Mouse (Mus musculus): ENCODE measurements at regions not wholly inside any gene's neighbourhood (a gene's known extent, or its start where the extent isn't known, plus 50 kb on each side); places are given as distances from the start of the nearest gene placed in this dataset.

DNA sequence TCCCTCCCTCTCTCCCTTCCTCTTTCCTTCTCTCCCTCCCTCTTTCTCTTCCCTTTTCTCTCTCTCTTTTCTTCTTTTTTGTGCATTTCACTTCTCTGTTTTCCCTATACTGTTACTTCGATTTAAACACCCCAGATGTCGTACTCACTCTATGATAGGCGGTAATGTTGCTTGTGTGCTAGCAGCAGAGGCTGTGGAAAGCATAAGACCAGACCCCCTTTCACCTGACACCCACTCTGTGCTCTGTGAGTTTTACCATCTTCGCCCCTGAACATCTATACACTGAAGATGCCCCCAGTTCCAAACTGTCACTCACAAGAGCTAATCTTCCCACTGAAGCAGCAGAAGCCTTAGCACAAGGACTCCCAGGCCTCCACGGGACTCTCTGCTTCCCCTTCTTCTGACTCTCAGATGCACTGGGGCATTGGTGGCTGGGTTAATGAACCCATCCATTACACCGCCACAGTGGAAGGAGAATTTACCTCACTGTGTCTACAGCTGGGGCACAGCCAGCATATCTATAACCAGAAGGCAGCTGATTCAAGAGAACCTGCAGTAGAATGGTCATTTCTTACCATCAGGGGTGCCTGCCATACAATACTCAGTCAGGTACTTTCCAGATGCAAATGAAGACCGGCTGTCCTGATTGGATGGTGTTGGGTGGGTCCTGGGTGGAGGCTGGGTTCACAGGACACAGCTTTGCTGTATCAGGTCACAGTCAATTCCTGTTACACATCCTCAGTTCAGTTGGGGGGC is 194.0 kb upstream of the Runx1 start:
- DNase-seq (ENCODE audit: low read depth, low spot score), result no peak

DNA sequence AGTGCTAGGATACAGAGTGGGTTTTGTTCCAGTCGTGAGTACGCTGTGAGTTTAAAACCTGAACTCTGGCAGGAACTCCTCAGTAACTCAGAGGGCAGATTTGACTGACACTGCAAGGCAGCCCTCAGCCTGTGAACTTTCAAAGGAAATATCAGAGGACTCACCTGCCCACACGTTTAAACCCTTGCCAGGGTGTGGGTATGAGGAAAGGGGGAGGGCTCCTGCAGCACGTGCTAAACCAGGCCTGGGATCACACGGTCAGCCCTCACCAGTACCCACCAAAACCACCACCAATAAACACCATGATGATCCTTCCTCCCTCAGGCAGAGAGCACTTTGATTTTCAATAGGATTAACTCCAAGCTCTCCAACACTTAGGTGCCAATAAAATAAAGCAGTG is 192.8 kb upstream of the Runx1 start:
- DNase-seq (ENCODE audit: low read depth, low spot score), result no peak

DNA sequence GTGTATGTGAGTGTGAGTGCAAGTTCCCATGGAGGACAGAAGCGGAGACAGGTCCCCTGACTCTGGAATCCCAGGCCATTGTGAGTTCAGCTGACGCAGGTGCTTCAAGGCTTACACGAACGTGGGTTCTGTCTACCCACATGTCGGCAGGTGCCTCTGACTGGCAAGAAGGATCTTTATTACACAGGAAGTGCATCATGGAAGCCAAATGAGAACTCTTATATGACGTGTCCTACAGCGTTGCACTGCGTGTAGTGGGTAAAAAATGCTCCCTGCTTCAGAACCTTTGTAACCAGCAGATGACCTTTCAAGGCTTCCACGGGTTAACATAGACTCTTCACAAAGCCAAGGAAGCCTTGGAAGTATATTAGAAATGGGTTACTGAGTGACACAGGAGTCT is 191.1 kb upstream of the Runx1 start:
- DNase-seq (ENCODE audit: low read depth, low spot score), result no peak

DNA sequence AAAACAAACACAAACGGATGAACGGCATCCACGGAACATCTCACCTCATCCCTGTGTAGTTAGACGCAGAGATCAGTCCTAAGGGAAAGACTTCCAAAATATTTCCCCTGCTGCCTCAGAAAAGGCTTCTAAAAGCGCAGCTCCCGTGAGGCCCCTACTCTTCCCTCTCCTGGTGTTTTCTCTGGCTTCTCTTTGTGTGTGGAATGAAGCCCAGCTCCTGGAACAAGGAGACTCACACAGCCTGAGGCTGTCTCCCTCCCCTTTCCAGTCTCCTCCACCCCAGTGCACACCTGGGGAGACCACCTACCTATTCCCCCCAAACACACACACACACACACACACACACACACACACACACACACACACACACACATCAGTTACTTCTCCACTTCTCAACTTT is 189.7 kb upstream of the Runx1 start:
- no peak for DNase-seq (ENCODE audit: low read depth, low spot score)

DNA sequence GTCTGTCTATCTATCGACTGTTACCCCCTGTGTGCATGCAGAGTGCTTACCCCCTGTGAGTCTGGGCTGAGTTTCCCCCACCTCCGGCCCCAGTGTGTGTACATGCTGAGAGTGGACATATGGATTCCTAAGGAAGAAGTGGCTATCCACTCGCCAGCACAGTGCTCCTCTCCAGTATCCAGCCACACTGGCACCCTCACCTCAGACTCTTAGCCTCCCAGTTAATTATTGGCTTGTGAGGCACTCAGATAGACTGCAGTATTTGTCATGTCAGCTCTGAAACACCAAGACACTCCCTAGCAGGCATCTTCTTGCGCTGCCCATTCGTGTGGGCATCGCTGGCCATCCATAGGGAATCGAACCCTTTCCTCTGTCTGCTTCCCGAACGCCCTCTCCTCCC is 189.0 kb upstream of the Runx1 start:
- DNase-seq (ENCODE audit: low read depth, low spot score), result no peak

DNA sequence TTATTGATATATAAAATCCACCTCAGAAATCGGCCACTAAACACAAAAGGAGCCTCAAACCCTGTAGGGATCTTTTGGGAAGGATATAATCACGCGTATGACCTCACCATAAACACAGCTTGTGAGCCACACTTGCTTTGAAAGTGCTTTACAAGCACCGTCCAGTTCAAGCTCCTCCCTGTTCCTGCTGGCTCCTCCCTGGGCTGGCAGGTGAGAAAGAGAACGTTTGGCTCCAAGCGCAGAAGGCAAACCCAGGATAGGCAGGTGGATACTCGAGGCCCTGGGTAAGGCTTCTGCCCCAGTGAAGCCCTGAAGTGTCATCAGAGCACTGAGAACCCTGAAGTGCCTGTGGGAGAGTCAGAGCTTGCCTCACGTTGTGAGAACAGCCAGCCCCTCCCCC is 187.9 kb upstream of the Runx1 start:
- no peak for DNase-seq (ENCODE audit: low read depth, low spot score)

DNA sequence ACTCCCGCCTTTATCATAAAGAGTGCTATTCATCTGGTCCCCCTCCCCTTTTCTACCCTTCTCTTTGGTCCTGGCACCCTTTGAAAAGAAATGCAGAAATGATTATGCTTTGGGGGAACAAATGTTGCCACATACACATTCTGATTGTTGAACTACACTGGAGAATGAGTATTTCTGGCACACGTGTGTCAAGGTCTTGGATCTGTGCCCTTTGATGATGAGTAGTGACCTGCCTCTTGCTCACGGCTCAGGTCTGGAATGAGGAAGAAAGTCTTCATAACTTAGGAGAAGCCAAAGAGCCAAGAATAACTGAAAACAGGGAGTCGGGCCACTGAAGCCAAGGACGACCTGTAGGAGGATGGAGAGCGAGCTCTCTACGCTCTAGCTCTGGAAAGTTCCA is 187.3 kb upstream of the Runx1 start:
- no peak for DNase-seq (ENCODE audit: low read depth, low spot score)

DNA sequence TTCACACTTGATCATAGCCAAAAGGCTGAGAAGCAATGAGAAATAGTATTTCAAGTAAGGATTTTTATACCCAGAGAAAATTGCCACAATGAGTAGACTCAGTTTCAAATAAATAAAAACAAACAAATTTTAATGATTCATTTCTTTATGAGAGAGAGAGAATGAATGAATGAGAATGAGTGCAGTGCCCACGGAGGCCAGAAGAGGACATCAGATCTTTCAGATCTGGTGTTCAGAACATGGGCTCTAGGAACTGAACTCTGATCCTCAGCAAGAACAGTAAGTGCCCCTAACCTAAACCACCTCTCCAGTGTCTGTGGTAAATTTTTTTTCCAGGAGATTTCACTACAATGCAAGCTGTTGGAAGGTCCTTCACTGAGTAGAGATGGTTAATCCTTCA is 185.5 kb upstream of the Runx1 start:
- DNase-seq (ENCODE audit: low read depth, low spot score), result no peak

DNA sequence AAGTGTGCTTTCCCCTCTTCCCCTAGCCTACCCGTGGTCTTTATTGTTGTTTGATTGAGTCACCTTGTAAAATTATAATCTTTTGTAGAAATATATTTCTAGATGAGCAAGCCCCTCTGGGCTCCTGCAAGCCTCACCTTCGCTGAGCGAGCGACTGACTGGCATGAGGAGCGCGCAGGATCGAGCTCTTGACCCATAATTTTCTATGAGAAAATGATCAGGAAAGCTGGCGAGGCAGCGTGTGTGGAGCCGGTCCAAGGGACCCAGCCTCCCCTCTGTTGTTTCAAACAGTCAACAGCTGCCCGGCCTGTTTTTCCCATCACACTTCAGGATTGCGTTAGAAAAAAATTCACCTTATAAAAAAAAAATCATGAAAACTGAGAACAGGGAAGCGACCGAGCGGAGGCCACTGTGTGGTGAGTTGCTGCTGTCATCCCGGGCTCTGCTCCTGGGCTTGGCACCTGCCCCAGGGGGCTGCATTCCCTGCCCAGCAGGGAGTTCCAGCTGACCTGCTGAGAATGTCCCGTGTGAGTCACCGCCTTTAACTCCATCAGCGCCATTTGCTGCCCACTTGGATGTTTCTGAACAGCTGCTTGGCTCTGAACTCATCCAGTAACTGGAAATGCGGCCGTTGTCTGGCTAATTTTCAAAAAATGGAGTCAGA is 180.5 kb upstream of the Runx1 start:
- no peak for DNase-seq (ENCODE audit: low read depth, low spot score)

DNA sequence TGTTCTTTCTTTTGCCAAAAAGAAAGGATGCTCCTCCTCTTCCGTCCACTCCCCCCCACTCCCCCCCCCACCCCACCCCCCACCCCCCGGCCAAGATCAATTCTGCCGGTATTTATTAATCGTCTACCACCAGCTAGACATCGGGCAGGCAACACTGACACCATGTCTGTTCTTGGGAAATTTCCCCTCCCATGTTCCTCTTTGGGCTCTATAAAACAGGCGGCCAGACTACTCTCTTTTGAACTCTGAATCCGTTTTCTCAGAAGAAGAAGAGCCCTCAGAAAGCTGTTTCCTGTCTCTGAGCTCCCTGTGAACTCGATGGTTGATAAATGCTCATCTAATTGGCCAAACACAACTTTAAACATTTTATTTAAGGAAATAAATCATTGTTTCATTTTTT is 179.5 kb upstream of the Runx1 start:
- DNase-seq (ENCODE audit: low read depth, low spot score), result no peak

DNA sequence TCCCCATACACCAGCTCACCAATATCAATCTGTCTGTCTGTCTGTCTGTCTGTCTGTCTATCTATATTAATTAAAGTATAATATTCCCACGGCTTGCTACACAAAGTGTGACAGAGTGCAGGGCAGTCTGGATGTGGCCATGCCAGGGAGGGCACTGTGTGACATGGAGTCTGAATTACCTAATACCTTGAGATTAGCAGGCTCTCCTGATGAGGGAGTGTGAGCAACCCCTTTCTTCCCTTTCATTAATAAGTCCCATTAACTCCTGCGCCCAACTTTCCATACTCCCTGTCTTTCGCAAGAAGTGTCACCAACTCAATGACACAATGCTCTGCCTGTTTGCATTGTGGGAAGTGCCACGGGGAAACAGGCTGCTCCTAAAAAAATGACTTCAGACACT is 177.9 kb upstream of the Runx1 start:
- no peak for DNase-seq (ENCODE audit: low read depth, low spot score)

DNA sequence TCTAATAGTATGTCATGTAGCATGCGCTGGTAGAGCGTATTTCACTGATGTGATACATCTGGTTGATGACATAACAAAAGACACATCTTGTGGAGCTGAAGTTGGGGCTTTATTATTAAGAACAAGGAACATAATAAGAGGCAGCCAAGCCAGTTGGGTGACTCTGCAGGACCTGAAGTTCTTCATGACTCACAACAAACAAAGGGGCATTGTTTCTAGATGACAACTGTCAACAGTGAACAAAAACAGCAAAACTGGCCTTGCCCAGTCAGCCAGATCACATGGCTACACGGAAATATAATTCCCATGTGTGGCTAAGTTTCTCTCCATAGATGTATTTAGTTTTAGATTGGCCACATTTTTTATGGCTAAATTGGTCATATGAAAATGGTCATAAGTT is 172.7 kb upstream of the Runx1 start:
- peak; percentile 26 for DNase-seq (ENCODE audit: low read depth, low spot score)

DNA sequence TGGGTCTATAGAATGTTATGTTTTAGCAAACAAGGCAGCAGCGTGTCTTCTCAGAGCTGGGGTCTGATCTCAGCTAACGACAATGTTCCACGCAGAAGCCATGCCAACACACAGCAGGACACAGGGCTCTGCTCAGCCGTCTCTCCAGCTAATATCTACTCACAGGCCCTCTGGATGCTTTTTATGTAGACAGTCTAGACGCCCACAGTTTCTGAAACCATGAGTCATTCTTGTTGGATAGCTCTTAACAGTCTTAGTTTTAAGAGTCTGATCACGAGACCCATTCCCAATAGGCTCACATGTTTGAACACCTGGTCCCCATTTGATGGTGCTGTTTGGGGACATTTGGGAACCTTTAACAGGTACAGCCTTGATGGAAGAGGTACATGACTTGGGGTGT is 171.7 kb upstream of the Runx1 start:
- DNase-seq (ENCODE audit: low read depth, low spot score), result peak; percentile 82

DNA sequence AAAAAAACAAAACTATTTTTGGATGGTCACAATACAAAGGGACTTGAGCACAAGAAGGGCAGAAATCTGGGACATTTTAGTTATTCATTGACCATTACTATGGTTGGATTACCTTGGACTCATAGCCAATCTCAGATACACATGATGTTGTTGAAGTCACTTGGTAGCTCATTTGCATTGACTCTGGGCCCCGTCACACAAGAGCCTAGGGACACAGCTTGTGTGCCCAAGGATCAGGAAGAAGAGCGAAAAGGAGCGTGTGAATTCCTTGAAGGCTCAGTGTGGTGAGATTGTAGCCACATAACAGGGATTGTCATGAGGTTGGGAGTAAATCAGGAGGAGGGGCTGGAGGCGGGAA is 170.0 kb upstream of the Runx1 start:
- no peak for DNase-seq (ENCODE audit: low read depth, low spot score)

DNA sequence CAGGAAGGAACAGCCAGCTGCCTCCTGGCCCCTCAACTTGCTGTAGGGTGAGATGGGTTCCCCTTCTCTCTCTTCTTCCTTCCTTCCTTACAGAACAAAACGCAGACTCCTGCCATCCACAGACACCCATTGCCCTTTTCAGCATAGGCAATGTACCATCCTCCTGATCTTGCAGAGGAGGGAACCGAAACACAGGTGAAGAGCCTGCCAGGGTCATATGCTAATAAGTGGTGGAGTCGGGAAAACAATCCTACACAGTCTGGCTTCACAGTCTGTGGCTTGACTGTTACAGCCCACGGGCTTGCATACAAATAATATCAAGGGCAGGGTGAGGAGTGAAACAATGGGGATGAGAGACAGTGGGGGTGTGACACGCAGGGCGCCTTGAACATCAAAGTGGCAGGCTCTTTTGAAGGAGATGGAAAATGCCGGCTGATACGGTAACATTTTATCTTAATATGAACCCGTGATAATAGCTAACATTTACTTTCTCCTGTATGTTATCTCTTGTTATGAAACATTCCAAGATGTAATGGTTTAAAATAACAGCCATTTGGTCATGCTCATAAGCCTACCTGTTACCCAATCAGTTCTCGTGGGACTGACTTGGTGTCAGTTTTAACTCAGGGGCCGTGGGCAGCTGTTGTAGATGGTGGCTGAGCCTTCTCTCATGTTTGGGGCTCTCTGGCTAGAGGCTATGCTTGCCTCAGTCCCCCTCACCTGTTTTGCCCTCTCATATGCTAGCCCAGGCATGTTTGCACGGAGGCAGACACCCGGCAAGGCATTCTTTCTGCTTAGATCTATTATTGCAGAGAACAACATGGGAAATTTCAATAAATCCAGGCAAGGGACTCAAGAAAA is 169.4 kb upstream of the Runx1 start:
- DNase-seq (ENCODE audit: low read depth, low spot score), result no peak

DNA sequence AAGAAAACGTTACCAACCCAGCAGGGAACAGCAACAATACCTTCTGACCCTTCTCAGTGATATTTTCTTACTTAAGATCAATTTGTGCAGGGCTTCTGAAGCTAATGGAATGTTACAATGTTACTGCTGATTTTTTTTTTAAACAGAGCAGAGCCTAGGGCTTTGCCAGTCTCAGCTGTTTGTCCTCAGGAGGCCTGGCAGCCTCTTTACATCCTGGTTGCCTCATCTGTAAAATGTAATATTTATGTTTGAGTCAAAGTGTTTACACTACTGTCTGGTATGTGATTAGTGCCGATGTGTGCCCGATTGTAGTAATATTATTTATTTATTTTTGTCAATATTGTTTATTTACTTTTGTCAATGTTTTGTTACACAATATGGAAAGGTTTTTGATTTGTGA is 166.9 kb upstream of the Runx1 start:
- DNase-seq (ENCODE audit: low read depth, low spot score), result no peak

DNA sequence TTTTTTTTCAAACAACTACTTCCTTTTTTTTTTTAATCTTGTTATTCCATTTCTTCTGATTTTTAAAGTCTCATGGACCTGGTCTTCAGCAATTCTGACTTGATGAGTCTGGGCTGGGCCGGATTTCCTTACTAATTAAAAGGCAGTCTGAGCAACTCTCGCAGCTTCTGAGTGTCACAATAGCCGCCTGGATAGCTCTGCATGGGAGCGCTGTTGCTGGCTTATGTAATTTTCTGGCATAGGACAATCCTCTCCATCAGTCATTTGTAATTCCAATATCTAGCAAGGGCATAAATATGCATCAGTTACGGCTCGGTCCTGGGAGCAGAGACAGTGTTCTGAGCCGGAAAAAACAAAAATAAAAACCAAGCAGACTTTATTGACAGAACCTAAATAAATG is 165.5 kb upstream of the Runx1 start:
- DNase-seq (ENCODE audit: low read depth, low spot score), result peak; percentile 81

DNA sequence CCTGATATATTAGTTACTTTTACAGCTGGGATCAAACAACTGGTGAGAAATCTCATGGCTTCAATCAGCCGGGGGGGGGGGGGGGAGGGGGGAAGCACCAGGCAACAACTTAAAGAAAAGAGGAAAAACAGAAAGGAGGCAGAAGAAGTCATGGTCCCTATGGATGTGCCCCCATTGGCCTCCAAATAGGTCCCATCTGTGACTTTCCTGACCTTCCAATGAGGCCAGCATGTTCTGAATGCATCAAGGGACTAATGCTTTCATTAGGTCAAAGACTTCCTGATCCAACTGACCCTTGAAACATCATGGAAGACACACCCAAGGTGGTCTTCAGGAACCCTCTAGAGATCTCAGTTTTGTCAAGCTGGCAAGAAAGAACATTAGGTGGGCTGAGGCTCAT is 162.5 kb upstream of the Runx1 start:
- no peak for DNase-seq (ENCODE audit: low read depth, low spot score)

DNA sequence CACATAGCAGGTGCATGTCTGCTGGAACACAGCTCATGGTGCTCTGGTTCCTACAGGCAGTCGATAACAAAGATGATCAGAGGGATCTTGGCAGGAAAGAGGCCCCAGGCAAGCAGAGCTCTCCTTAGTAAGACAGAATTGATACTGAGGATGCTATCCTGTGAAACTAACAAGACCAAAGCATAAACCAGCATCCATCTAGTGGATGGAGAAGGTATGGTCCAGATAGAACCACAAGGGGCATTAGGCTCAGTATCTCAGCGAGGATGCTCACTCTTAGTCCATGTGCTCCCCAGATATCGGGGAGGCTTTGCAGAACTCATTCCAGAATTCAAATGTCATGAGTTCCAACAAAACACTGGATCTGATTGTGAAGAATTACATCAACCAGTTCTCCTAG is 162.1 kb upstream of the Runx1 start:
- peak; percentile 10 for DNase-seq (ENCODE audit: low read depth, low spot score)

DNA sequence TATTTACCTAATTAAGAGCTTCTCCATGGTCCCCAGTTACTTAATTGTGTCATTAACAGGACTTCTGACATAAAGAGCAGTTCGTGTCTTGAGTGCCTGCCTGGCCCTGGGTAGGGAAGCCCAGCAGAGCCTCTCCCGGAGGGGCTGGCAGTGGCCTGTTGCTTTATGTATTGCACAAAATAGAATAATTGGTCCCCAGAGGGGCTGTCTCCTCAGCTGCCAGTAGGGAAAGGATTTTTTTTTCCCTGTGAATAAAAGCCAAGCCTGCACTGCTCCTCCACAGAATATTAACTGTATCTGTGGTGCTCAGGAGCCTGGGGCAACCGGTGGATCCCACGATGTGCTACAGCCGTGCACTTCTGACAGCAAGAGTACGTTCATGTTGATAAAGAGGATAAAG is 159.8 kb upstream of the Runx1 start:
- DNase-seq (ENCODE audit: low read depth, low spot score), result no peak

DNA sequence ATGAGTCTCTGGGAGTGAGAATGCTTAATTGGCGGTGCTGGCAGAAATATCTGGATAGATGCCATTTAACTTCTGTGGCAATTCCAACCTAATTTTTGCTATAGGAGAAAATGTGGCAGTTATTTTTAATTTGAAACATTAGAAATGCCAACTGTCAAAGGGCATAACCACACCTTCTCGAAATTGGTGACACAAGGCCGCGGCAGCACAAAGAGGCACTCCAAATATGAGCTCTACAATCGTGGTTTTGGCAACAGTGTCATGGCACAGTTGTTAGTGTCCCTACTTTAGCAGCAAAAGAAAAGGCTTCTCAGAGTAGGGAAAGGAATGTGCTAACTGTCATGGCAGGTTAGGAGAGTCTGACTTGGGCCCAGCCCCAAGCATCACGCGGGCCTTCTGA is 157.0 kb upstream of the Runx1 start:
- DNase-seq (ENCODE audit: low read depth, low spot score), result no peak

DNA sequence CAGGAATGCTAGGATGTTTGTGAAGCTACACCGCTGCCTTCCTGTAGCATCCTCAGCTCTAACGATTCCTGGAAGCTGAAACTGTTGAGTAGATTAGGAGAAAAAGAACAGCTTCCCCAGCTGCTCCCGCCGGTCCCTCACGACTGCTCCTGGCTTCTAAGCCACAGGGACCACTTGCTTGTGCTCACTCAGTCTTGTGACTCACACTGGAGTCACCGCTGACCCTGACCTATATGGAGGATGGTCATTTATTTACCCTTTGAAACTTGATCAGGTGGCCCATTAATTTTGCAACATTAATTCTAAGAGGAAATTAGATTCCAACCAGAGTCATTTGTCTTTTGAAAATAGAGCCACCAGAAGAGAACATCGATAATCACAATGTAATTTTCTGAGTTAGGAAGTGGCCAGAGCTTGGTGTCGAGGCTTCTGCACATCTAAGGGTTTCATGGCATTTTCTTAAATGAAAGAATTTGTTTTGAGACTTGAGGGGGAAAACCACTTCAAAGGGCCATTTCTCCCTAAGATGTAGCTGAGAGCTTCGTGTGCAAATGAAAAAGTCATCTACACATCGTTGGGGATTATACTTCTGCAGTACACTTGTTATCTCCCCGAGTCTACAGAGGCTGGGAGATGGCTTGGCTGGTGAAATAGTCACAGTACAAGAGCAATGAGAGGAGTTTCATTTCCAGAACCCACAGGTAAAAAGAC is 153.8 kb upstream of the Runx1 start:
- DNase-seq (ENCODE audit: low read depth, low spot score), result no peak

Data from brain, adult 2 months (tissue).